Mouse (Mus musculus): Measurements from ENCODE around the gene Robo1. TPM values are rescaled to one million over a fixed set of nuclear protein-coding genes. Genes with fewer than 3 reads are reported as not detected.

Robo1 gene
- polyA plus RNA-seq, 1 experiment, result 0.72 TPM

DNA sequence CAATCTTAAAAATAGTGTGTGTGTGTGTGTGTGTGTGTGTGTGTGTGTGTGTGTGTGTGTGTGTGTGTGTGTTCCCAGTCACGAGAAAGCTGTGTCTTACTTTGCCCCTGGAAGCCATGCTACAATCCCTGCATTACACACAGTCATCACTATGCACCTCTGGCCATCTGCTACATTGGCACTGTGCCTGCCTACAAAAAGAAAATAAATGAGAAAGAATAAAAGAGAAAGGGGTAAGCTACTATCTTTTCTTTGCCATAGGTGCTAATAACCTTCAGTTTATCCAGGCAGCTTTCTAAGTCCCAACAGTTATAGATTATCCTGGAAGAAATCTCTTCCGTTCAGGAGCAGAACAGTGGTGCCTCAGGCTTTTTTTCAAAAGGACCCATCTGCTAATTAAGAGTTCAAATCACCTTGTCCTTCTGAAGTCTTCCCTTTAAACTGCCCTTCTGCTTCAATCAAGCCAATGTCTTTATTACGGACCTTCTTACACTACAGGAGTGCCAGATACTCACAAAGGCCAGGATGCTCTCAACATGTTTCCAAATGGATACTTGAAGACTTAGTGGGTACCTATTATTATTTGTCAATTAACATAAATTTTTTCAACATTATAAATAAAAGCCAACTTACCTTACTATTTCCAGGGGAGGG is 277.2 kb downstream of the Robo1 start:
- no peak overlapping the region for H3K4me3 ChIP-seq (ENCODE audit: insufficient read depth, low read length)
- no peaks in the 10 kb centered on the region for H3K4me1 ChIP-seq (ENCODE audit: control insufficient read depth, insufficient read depth, low read length)
- TF ChIP-seq POLR2A (IDR thresholded peaks at IDR 0.05; ENCODE audit: borderline replicate concordance, low read depth, low read length), result no peak
- TF ChIP-seq CTCF (IDR thresholded peaks at IDR 0.05; ENCODE audit: low read depth, low read length), result no peak
- no peak overlapping the region for H3K27ac ChIP-seq (ENCODE audit: insufficient read depth, low read depth, low read length)

DNA sequence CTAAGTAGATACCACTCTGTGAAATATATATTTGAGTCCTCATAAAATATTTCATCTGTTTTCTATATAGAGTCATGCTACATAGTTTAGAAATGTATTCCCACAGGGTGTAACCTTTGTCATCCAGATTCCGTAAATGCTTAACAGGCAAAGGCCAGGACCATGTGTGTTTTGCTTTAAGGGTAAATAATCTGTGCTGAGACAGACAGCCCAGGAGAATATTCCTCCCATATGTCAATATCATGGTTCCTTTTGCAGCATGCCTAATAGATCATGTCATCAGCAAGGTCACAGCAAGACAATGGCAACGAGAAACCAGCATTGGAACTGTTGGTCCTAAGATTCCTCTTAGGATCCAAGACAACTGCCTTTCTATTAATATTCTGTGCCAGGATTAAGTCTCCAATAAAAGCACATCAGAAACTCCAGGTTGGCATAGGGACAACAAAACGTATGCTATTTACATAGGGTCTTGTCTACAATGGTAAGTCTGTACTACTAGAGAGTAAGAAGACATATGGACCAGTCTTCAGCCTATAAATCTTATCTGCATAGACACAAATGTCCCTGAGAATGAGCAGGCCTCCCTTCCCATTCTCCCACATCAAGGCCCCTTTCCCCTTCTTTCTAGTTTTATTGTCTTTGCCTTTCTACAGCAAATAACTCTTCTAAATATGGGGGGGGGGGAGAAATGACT is 279.4 kb downstream of the Robo1 start:
- no peak for TF ChIP-seq POLR2A (IDR thresholded peaks at IDR 0.05; ENCODE audit: borderline replicate concordance, low read depth, low read length)
- no peak for TF ChIP-seq CTCF (IDR thresholded peaks at IDR 0.05; ENCODE audit: low read depth, low read length)
- H3K4me1 ChIP-seq (ENCODE audit: control insufficient read depth, insufficient read depth, low read length), result no peaks in the 10 kb centered on the region
- no peak overlapping the region for H3K4me3 ChIP-seq (ENCODE audit: insufficient read depth, low read length)
- H3K27ac ChIP-seq (ENCODE audit: insufficient read depth, low read depth, low read length), result no peak overlapping the region

DNA sequence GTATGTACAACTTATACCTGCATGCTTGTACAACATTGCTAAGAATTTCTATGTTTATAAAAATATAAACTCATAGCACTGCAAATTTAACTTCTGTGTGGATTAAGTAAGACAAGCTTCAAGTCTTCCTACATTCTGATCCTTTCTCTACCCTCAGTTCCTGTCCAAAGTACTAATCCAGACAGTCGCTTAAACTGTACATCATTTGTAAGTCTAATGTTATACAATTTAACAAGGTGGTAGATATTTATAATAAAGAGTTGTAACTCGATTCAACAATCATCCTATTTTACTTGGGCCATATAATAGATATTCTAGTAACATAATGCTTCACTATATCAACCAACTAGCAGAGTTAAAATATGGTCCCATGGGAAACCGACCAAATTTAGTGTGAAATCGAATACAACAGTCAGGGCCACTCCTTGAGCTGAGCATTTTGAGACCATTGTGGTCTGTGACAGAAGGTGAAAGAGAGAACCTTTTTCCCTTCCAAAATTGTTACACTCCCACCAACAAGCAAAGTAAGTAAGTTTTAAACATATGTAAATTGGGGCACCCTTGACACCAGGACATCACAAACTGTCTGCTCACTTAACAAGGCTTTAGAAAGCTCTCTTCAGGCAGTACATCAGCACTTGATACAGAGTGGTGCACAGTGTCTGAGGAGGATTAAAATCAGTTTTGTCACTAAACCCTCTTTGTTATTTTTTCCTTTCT is 295.5 kb downstream of the Robo1 start:
- Histone ChIP-seq H3K4me1 (ENCODE audit: control insufficient read depth, insufficient read depth, low read length) (no peaks in the 10 kb centered on the region), H3K27ac (ENCODE audit: insufficient read depth, low read depth, low read length) (no peak overlapping the region), H3K4me3 (ENCODE audit: insufficient read depth, low read length) (no peak overlapping the region)
- TF ChIP-seq CTCF (IDR thresholded peaks at IDR 0.05; ENCODE audit: low read depth, low read length) (no peak), POLR2A (IDR thresholded peaks at IDR 0.05; ENCODE audit: borderline replicate concordance, low read depth, low read length) (no peak)

DNA sequence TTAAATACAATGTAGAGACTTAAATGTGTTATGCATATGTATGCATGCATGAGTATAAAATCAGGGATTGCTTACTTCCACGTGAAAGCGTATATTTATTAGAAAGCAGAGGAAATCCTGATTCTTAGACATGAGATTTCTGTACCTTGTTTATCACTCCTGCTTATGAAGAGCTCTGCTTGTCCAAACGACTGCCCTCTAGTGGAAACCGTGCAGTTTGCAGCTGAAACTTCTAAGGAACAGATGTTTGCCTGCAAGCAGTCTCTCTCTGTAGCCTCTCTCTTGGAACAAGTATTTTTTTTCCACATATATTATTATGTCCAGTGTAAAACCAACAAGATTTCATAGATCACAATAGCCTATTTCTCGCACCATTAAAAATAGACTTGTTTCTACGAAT is 297.0 kb downstream of the Robo1 start:
- H3K4me1 ChIP-seq (ENCODE audit: control insufficient read depth, insufficient read depth, low read length), result no peaks in the 10 kb centered on the region
- TF ChIP-seq CTCF (IDR thresholded peaks at IDR 0.05; ENCODE audit: low read depth, low read length) (no peak), POLR2A (IDR thresholded peaks at IDR 0.05; ENCODE audit: borderline replicate concordance, low read depth, low read length) (no peak)

DNA sequence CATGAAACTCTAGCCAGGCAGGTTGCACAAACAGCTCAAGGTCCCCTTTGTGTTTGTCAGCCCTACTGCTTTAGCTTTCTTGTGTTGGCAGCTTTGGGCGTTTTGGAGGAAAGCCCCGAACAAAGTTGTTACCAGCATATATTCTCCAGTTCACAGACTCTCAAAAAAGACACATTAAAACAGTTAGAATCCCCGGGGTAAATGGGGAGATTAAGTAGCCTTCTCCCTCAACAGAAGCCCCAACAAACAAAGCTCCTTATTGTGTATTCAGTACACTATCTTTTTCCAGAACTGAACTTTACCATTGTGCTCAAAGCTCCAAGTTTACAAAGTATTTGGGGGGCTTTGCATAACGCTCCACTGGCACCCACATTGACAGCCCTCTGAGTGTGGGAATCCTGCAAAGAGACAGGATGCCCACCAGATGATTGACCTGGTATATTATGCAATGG is 302.6 kb downstream of the Robo1 start:
- Histone ChIP-seq H3K4me3 (ENCODE audit: insufficient read depth, low read length) (no peak overlapping the region), H3K4me1 (ENCODE audit: control insufficient read depth, insufficient read depth, low read length) (no peaks in the 10 kb centered on the region), H3K27ac (ENCODE audit: insufficient read depth, low read depth, low read length) (no peak overlapping the region)
- no peak for TF ChIP-seq POLR2A (IDR thresholded peaks at IDR 0.05; ENCODE audit: borderline replicate concordance, low read depth, low read length)
- TF ChIP-seq CTCF (IDR thresholded peaks at IDR 0.05; ENCODE audit: low read depth, low read length), result no peak

More for the DNA sequence above, 297.0 kb downstream of the Robo1 start:
- H3K4me3 ChIP-seq (ENCODE audit: insufficient read depth, low read length), result no peak overlapping the region
- no peak overlapping the region for H3K27ac ChIP-seq (ENCODE audit: insufficient read depth, low read depth, low read length)

DNA sequence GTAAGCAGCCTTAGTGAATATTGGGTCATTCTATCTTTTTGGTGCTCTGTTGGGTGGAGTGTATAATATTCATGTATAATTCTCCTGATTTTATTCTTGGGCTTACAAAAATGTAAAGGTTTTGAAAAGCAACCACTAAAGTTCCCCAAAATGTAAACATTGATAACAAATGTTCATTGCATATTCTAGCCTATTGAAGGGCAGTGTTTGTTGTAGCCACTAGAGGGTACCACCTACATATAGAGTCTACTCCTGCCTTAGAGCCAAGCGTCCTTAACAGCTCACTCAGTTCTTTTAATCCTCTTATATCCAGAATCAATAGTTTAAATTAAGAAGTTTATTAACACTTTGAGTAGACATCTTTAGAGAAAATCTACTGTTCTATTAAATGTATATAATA is 306.8 kb downstream of the Robo1 start:
- no peak overlapping the region for H3K27ac ChIP-seq (ENCODE audit: insufficient read depth, low read depth, low read length)
- no peak for TF ChIP-seq POLR2A (IDR thresholded peaks at IDR 0.05; ENCODE audit: borderline replicate concordance, low read depth, low read length)
- no peak for TF ChIP-seq CTCF (IDR thresholded peaks at IDR 0.05; ENCODE audit: low read depth, low read length)
- H3K4me3 ChIP-seq (ENCODE audit: insufficient read depth, low read length), result no peak overlapping the region
- no peaks in the 10 kb centered on the region for H3K4me1 ChIP-seq (ENCODE audit: control insufficient read depth, insufficient read depth, low read length)

DNA sequence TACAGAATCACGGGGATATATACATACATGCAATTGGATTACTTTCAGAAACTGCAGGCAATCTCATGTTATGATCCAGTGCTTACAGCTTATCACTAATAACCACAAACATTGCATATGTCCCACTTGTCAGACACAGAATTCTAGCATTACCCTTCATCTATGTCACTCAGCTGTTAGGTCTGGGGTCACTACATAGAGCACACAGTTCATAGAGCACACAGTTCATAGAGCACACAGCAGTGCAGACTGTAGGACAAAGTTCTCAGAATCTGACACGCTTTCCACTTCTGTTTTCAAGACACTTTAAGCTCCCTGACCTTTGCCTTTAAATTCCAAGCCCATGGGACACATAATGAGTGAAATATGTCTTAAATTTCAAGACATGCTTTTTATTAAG is 307.3 kb downstream of the Robo1 start:
- Histone ChIP-seq H3K27ac (ENCODE audit: insufficient read depth, low read depth, low read length) (no peak overlapping the region), H3K4me1 (ENCODE audit: control insufficient read depth, insufficient read depth, low read length) (no peaks in the 10 kb centered on the region), H3K4me3 (ENCODE audit: insufficient read depth, low read length) (no peak overlapping the region)
- TF ChIP-seq POLR2A (IDR thresholded peaks at IDR 0.05; ENCODE audit: borderline replicate concordance, low read depth, low read length), result no peak
- TF ChIP-seq CTCF (IDR thresholded peaks at IDR 0.05; ENCODE audit: low read depth, low read length), result no peak

DNA sequence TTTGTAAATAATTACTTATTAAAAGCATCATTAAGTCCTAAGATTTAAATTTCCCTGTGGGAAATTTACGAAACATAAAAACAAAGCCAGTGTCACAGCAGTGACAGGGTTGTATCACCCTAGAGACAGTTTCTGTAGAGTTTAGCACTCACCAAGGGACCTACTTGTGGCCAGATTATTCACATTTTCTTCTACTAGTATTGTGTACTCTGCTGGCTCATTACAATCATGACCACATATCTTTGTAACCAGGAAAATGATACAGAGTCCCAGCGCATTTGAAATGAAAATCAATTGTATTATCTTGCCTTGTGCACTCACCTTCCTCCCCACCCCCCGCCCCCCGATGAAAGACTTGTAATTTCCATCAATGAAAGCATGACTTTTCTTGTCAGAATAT is 314.3 kb downstream of the Robo1 start:
- TF ChIP-seq POLR2A (IDR thresholded peaks at IDR 0.05; ENCODE audit: borderline replicate concordance, low read depth, low read length), result no peak
- TF ChIP-seq CTCF (IDR thresholded peaks at IDR 0.05; ENCODE audit: low read depth, low read length), result no peak
- Histone ChIP-seq H3K4me1 (ENCODE audit: control insufficient read depth, insufficient read depth, low read length) (no peaks in the 10 kb centered on the region), H3K4me3 (ENCODE audit: insufficient read depth, low read length) (no peak overlapping the region), H3K27ac (ENCODE audit: insufficient read depth, low read depth, low read length) (no peak overlapping the region)

DNA sequence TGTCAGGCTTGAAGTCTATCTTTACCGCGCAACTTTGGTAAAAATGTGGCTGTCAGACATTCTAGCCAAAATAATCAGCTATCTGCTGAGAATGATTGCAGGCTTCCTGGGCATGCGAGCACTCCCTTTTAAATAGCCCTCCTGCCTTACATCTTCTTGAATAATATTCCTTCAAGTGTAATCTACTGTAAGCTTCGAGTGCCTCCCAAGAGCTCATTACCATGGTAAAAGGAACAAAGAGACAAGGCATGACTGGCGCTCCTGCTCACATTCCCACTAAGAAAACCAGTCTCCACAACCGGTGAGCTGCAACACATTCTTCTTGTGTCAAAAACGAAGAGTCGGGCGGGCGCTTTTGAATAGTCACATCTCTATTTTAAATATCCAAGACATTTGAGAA is 314.8 kb downstream of the Robo1 start:
- TF ChIP-seq POLR2A (IDR thresholded peaks at IDR 0.05; ENCODE audit: borderline replicate concordance, low read depth, low read length) (no peak), CTCF (IDR thresholded peaks at IDR 0.05; ENCODE audit: low read depth, low read length) (no peak)
- Histone ChIP-seq H3K4me3 (ENCODE audit: insufficient read depth, low read length) (no peak overlapping the region), H3K4me1 (ENCODE audit: control insufficient read depth, insufficient read depth, low read length) (no peaks in the 10 kb centered on the region), H3K27ac (ENCODE audit: insufficient read depth, low read depth, low read length) (no peak overlapping the region)

DNA sequence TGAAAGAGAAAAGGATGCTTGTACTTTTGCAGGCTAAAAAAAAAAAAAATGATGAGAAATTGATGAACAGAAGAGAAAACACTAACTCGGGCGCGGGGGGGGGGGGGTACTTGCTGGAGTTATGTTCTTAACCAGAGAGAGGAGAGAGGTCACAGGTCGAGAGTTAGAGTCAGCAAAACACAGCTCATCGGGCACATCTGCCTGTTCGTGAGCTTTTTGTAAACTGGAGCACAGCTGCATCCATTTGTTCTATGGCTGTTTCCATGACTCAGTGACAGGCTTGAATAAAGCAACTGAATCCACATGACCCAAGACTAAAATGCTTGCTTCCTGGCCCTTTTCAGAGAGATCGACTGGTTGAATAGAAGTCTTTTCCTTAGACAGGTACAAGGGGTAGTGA is 325.7 kb downstream of the Robo1 start:
- no peak overlapping the region for H3K4me3 ChIP-seq (ENCODE audit: insufficient read depth, low read length)
- TF ChIP-seq CTCF (IDR thresholded peaks at IDR 0.05; ENCODE audit: low read depth, low read length) (no peak), POLR2A (IDR thresholded peaks at IDR 0.05; ENCODE audit: borderline replicate concordance, low read depth, low read length) (no peak)
- H3K27ac ChIP-seq (ENCODE audit: insufficient read depth, low read depth, low read length), result no peak overlapping the region
- H3K4me1 ChIP-seq (ENCODE audit: control insufficient read depth, insufficient read depth, low read length), result no peaks in the 10 kb centered on the region
